Mouse (Mus musculus): ENCODE results near the gene Srrt.

Srrt gene

GRCm38 (mm10) chr5:137338256-137338655, 30.8 kb upstream of the Srrt start:
- in situ Hi-C loops (cut with MboI, MseI), result no loop called here

GRCm38 (mm10) chr5:137337190-137337589, 29.7 kb upstream of the Srrt start:
- in situ Hi-C loops (cut with MboI, MseI), result no loop called here

GRCm38 (mm10) chr5:137335066-137335465, 27.6 kb upstream of the Srrt start:
- in situ Hi-C loops (cut with MboI, MseI), result no loop called here

GRCm38 (mm10) chr5:137334317-137334716, 26.8 kb upstream of the Srrt start:
- in situ Hi-C loops (cut with MboI, MseI), result no loop called here

- in situ Hi-C loops (cut with MboI, MseI), result no loop called here
Measured at GRCm38 (mm10) chr5:137333512-137334174, 26.2 kb upstream of the Srrt start, which contains the start of gene Slc12a9. Gene Slc12a9, minus strand, starts transcription at chr5:137333597.

GRCm38 (mm10) chr5:137332857-137333511, 25.5 kb upstream of the Srrt start:
- in situ Hi-C loops (cut with MboI, MseI), result no loop called here

GRCm38 (mm10) chr5:137330910-137331309, 23.4 kb upstream of the Srrt start:
- in situ Hi-C loops (cut with MboI, MseI), result no loop called here

GRCm38 (mm10) chr5:137320996-137321395, 13.5 kb upstream of the Srrt start:
- in situ Hi-C loops (cut with MboI, MseI), result loop anchor here (25.0 kb wide), 1 partner anchor 841 kb away; the partner anchor contains the start of genes Ap4m1, Cops6, Mcm7 and Zfp113

- in situ Hi-C loops (cut with MboI, MseI), result loop anchor here (25.0 kb wide), 1 partner anchor 844 kb away; the partner anchor contains the start of genes Ap4m1, Cops6, Mcm7 and Zfp113
Measured at GRCm38 (mm10) chr5:137318570-137318969, 11.1 kb upstream of the Srrt start.

GRCm38 (mm10) chr5:137317361-137317760, 9.9 kb upstream of the Srrt start:
- in situ Hi-C loops (cut with MboI, MseI), result loop anchor here (25.0 kb wide), 1 partner anchor 845 kb away; the partner anchor contains the start of genes Ap4m1, Cops6, Mcm7 and Zfp113

GRCm38 (mm10) chr5:137315084-137315903, 7.8 kb upstream of the Srrt start:
- in situ Hi-C loops (cut with MboI, MseI), result loop anchor here (25.0 kb wide), 1 partner anchor 847 kb away; the partner anchor contains the start of genes Ap4m1, Cops6, Mcm7 and Zfp113

GRCm38 (mm10) chr5:137314193-137315083, 7.0 kb upstream of the Srrt start, which contains the start of gene Trip6:
Gene Trip6, minus strand, starts transcription at chr5:137314404.
- in situ Hi-C loops (cut with MboI, MseI), result loop anchor here (25.0 kb wide), 1 partner anchor 848 kb away; the partner anchor contains the start of genes Ap4m1, Cops6, Mcm7 and Zfp113

GRCm38 (mm10) chr5:137313466-137314192, 6.2 kb upstream of the Srrt start:
- in situ Hi-C loops (cut with MboI, MseI), result loop anchor here (25.0 kb wide), 1 partner anchor 849 kb away; the partner anchor contains the start of genes Ap4m1, Cops6, Mcm7 and Zfp113

- in situ Hi-C loops (cut with MboI, MseI), result loop anchor here (10.0 to 25.0 kb wide), 2 partner anchors 854 to 1374 kb away; partner anchors contain the start of genes Ap4m1, Cops6, Mcm7 and Ywhag
Measured at GRCm38 (mm10) chr5:137308356-137308755, 882 bp upstream of the Srrt start.

- in situ Hi-C loops (cut with MboI, MseI), result loop anchor here (10.0 to 25.0 kb wide), 2 partner anchors 856 to 1372 kb away; partner anchors contain the start of genes Ap4m1, Cops6, Mcm7 and Ywhag
Measured at GRCm38 (mm10) chr5:137306439-137307005, 952 bp downstream of the Srrt start.

GRCm38 (mm10) chr5:137305822-137306221, 1.7 kb downstream of the Srrt start:
- in situ Hi-C loops (cut with MboI, MseI), result loop anchor here (10.0 to 25.0 kb wide), 2 partner anchors 856 to 1371 kb away; partner anchors contain the start of genes Ap4m1, Cops6, Mcm7 and Ywhag

- in situ Hi-C loops (cut with MboI, MseI), result loop anchor here (10.0 to 25.0 kb wide), 2 partner anchors 857 to 1370 kb away; partner anchors contain the start of genes Ap4m1, Cops6, Mcm7 and Ywhag
Measured at GRCm38 (mm10) chr5:137304816-137305215, 2.7 kb downstream of the Srrt start.

- in situ Hi-C loops (cut with MboI, MseI), result loop anchor here (10.0 to 25.0 kb wide), 2 partner anchors 858 to 1369 kb away; partner anchors contain the start of genes Ap4m1, Cops6, Mcm7 and Ywhag
Measured at GRCm38 (mm10) chr5:137304165-137304564, 3.3 kb downstream of the Srrt start.

- in situ Hi-C loops (cut with MboI, MseI), result loop anchor here (10.0 to 25.0 kb wide), 2 partner anchors 859 to 1369 kb away; partner anchors contain the start of genes Ap4m1, Cops6, Mcm7 and Ywhag
Measured at GRCm38 (mm10) chr5:137303609-137304008, 3.9 kb downstream of the Srrt start.
